Mouse (Mus musculus) ES-E14 (cell line): ENCODE measurements around the gene Gm9789. TPM values are rescaled to one million over a fixed set of nuclear protein-coding genes. Genes with fewer than 3 reads are reported as not detected.
"Not testable (repeated sequence)": the region's sequence is repeated elsewhere in the genome, so short reads cannot be mapped to it uniquely, and the experiment has no call there.

ENCODE experiments used
- DNase-seq: peaks from one replicate; pipeline ENCODE4 v3.0.0-alpha.2; 2013; ENCODE audit warnings: low read depth, low spot score
- H3K27ac ChIP-seq: 2 replicates; pipeline ENCODE4 v1.5.1; 2012; ENCODE audit warnings: low read depth, mild to moderate bottlenecking, low read length, moderate library complexity, mixed read lengths; ENCODE audit not compliant: poor library complexity, insufficient read depth, severe bottlenecking
- H3K36me3 ChIP-seq: 2 replicates; pipeline ENCODE4 v1.6.1; 2012; ENCODE audit warnings: mild to moderate bottlenecking, low read length, moderate library complexity, mixed read lengths; ENCODE audit not compliant: control insufficient read depth, poor library complexity, insufficient read depth, severe bottlenecking
- H3K4me1 ChIP-seq, 2 experiments: fragments of 150-350 bp in 1 of 2; sonication (generic) in 1 of 2; 2 replicates each; pipeline ENCODE4 v1.6.1; 2012; ENCODE audit warnings: low read length in 2 of 2, mild to moderate bottlenecking in 1 of 2, mixed read lengths in 1 of 2; ENCODE audit not compliant: control insufficient read depth in 2 of 2, insufficient read depth in 2 of 2, poor library complexity in 1 of 2
- H3K4me3 ChIP-seq, 2 experiments: fragments of 150-350 bp in 1 of 2; sonication (generic) in 1 of 2; 2 replicates each; pipeline ENCODE4 v1.5.1; 2012; ENCODE audit warnings: low read length in 2 of 2, low read depth in 1 of 2, mild to moderate bottlenecking in 1 of 2, mixed read lengths in 1 of 2; ENCODE audit not compliant: insufficient read depth in 1 of 2, poor library complexity in 1 of 2, severe bottlenecking in 1 of 2
- H3K9ac ChIP-seq: 2 replicates; pipeline ENCODE4 v1.6.1; 2012; ENCODE audit warnings: low read depth, mild to moderate bottlenecking, low read length, mixed read lengths; ENCODE audit not compliant: poor library complexity, insufficient read depth, severe bottlenecking
- H3K9me3 ChIP-seq: fragments of 150-350 bp; sonication (generic); 2 replicates; pipeline ENCODE4 v1.6.1; 2012; ENCODE audit warnings: low read depth, mild to moderate bottlenecking, low read length; ENCODE audit not compliant: control insufficient read depth, insufficient read depth
- CHD2 ChIP-seq: IDR thresholded peaks from 2 replicates; pipeline ENCODE4 v1.6.1; 2014; ENCODE audit warnings: mild to moderate bottlenecking, low read depth, low read length, inconsistent platforms
- HCFC1 ChIP-seq: IDR thresholded peaks from 2 replicates; pipeline ENCODE4 v1.6.1; 2012; ENCODE audit warnings: low read length, inconsistent platforms, borderline replicate concordance; ENCODE audit not compliant: insufficient read depth
- MAFK ChIP-seq: IDR thresholded peaks from 2 replicates; pipeline ENCODE4 v1.6.1; 2014; ENCODE audit warnings: mild to moderate bottlenecking, low read depth, low read length, inconsistent platforms; ENCODE audit not compliant: insufficient read depth
- ZC3H11A ChIP-seq: IDR thresholded peaks from 2 replicates; pipeline ENCODE4 v1.6.1; 2012; ENCODE audit warnings: low read depth, mild to moderate bottlenecking, inconsistent platforms, low read length, borderline replicate concordance
- ZNF384 ChIP-seq: IDR thresholded peaks from 2 replicates; pipeline ENCODE4 v1.6.1; 2012; ENCODE audit warnings: low read depth, low read length, inconsistent platforms
- in situ Hi-C, 2 experiments: fragments of 600-800 bp; cut with MboI; formaldehyde crosslinking; loops; one replicate each; pipeline ENCODE4 v1.15.1; 2025; ENCODE audit warnings: low sequenced_read_pairs in 2 of 2, inconsistent platforms in 1 of 2; ENCODE audit not compliant: unreplicated experiment in 2 of 2
- total RNA-seq: library from RNA; depleted of rRNA; stranded (reverse); fragments of 300-350 nt; gene quantifications from 2 replicates; pipeline ENCODE4 v1.2.3, GENCODE M21; 2012; rRNA removed

Gm9789 gene
- total RNA-seq = not detected in 2 replicates

- Histone ChIP-seq H3K4me3 (no peak within 1 kb of the TSS), H3K9ac (no peak within 1 kb of the TSS), H3K36me3 (no peaks in the 10 kb centered on the region), H3K27ac (no peak within 1 kb of the TSS), H3K9me3 (no peaks in the 10 kb centered on the region), H3K4me1 (no peaks in the 10 kb centered on the region)
- no peak for TF ChIP-seq MAFK
- TF ChIP-seq ZNF384 = no peak
- TF ChIP-seq CHD2 = no peak
- no peak for TF ChIP-seq ZC3H11A
- TF ChIP-seq HCFC1 = no peak
- DNase-seq = no peak
- in situ Hi-C loops = no loop called here
Observed at GRCm38 (mm10) chr16:89157652-89158051, at the start of gene Gm9789. Gm9789 (plus strand) TSS chr16:89157952.

- no peak within 1 kb of the TSS for H3K9ac ChIP-seq
- H3K27ac ChIP-seq = no peak within 1 kb of the TSS
- H3K36me3 ChIP-seq = no peaks in the 10 kb centered on the region
- no peaks in the 10 kb centered on the region for H3K9me3 ChIP-seq
- no peak for TF ChIP-seq MAFK
- no peak for TF ChIP-seq CHD2
- TF ChIP-seq ZC3H11A = no peak
- TF ChIP-seq ZNF384 = no peak
- no peak for TF ChIP-seq HCFC1
- in situ Hi-C loops = no loop called here
- DNase-seq = no peak
- H3K4me3 ChIP-seq = no peak within 1 kb of the TSS
- H3K4me1 ChIP-seq = no peaks in the 10 kb centered on the region
Observed at GRCm38 (mm10) chr16:89140551-89140950, 17.2 kb upstream of the Gm9789 start, which contains the start of gene Gm6358. Gm6358 (plus strand) TSS chr16:89140851.

GRCm38 (mm10) chr16:89150786-89151185, 7.0 kb upstream of the Gm9789 start, which contains the start of gene Gm10061:
Gm10061 (plus strand) TSS chr16:89151086.
- H3K27ac ChIP-seq = no peak within 1 kb of the TSS
- DNase-seq = no peak
- in situ Hi-C loops = no loop called here
- H3K9ac ChIP-seq = no peak within 1 kb of the TSS
- no peak within 1 kb of the TSS for H3K4me3 ChIP-seq
- no peaks in the 10 kb centered on the region for H3K9me3 ChIP-seq
- no peak for TF ChIP-seq MAFK
- no peak for TF ChIP-seq ZC3H11A
- TF ChIP-seq ZNF384 = no peak
- TF ChIP-seq CHD2 = no peak
- TF ChIP-seq HCFC1 = no peak
- H3K36me3 ChIP-seq = no peaks in the 10 kb centered on the region
- no peaks in the 10 kb centered on the region for H3K4me1 ChIP-seq

- in situ Hi-C loops, H3K9ac ChIP-seq, H3K9me3 ChIP-seq, H3K4me1 ChIP-seq, DNase-seq, H3K27ac ChIP-seq, H3K36me3 ChIP-seq, H3K4me3 ChIP-seq: not testable (repeated sequence)
Observed at GRCm38 (mm10) chr16:89169190-89169589, 11.4 kb downstream of the Gm9789 start, which contains the start of gene Gm7735. Gm7735 (plus strand) TSS chr16:89169490.

GRCm38 (mm10) chr16:89174435-89174834, 16.7 kb downstream of the Gm9789 start, which contains the start of gene 1110057P08Rik:
1110057P08Rik (plus strand) TSS chr16:89174735.
- DNase-seq = no peak
- H3K4me1 ChIP-seq = no peaks in the 10 kb centered on the region

More at GRCm38 (mm10) chr16:89174435-89174834, 16.7 kb downstream of the Gm9789 start, which contains the start of gene 1110057P08Rik:
- in situ Hi-C loops = no loop called here
- no peak within 1 kb of the TSS for H3K27ac ChIP-seq
- no peaks in the 10 kb centered on the region for H3K9me3 ChIP-seq
- no peaks in the 10 kb centered on the region for H3K36me3 ChIP-seq
- no peak for TF ChIP-seq ZC3H11A
- no peak for TF ChIP-seq HCFC1
- no peak for TF ChIP-seq MAFK
- TF ChIP-seq ZNF384 = no peak
- no peak within 1 kb of the TSS for H3K9ac ChIP-seq
- H3K4me3 ChIP-seq = no peak within 1 kb of the TSS
